Mouse (Mus musculus): ENCODE measurements at regions not wholly inside any gene's neighbourhood (a gene's known extent, or its start where the extent isn't known, plus 50 kb on each side); places are given as distances from the start of the nearest gene placed in this dataset.

GRCm38 (mm10) chr16:86397521-86397920 lies 495.9 kb upstream of the Adamts5 start:
- Histone ChIP-seq H3K4me3 (replicated peaks; ENCODE audit: low read length) (no peak overlapping the region), H3K36me3 (ENCODE audit: insufficient read depth, low read length) (no peaks in the 10 kb centered on the region), H3K27me3 (ENCODE audit: insufficient read depth, low read length) (no peaks in the 10 kb centered on the region), H3K9me3 (ENCODE audit: low read length) (no peaks in the 10 kb centered on the region), H3K4me1 (replicated peaks; ENCODE audit: low read depth, low read length) (no peaks in the 10 kb centered on the region)
- no peak for TF ChIP-seq NANOG (IDR thresholded peaks at IDR 0.05; ENCODE audit: borderline replicate concordance, low read length)
- TF ChIP-seq CTCF (conservative IDR thresholded peaks at IDR 0.05; ENCODE audit: low read length), result no peak
- TF ChIP-seq POU5F1 (IDR thresholded peaks at IDR 0.05; ENCODE audit: borderline replicate concordance, low read length), result no peak

- TF ChIP-seq CTCF (conservative IDR thresholded peaks at IDR 0.05; ENCODE audit: low read length) (no peak), POU5F1 (IDR thresholded peaks at IDR 0.05; ENCODE audit: borderline replicate concordance, low read length) (no peak), NANOG (IDR thresholded peaks at IDR 0.05; ENCODE audit: borderline replicate concordance, low read length) (no peak)
- H3K4me3 ChIP-seq (replicated peaks; ENCODE audit: low read length), result no peak overlapping the region
- no peaks in the 10 kb centered on the region for H3K27me3 ChIP-seq (ENCODE audit: insufficient read depth, low read length)
- H3K4me1 ChIP-seq (replicated peaks; ENCODE audit: low read depth, low read length), result no peaks in the 10 kb centered on the region
- no peaks in the 10 kb centered on the region for H3K9me3 ChIP-seq (ENCODE audit: low read length)
- no peaks in the 10 kb centered on the region for H3K36me3 ChIP-seq (ENCODE audit: insufficient read depth, low read length)
Observed at GRCm38 (mm10) chr16:86389063-86389723, 487.6 kb upstream of the Adamts5 start.

GRCm38 (mm10) chr16:86388128-86388527 lies 486.5 kb upstream of the Adamts5 start:
- Histone ChIP-seq H3K27me3 (ENCODE audit: insufficient read depth, low read length) (no peaks in the 10 kb centered on the region), H3K36me3 (ENCODE audit: insufficient read depth, low read length) (no peaks in the 10 kb centered on the region), H3K4me1 (replicated peaks; ENCODE audit: low read depth, low read length) (no peaks in the 10 kb centered on the region), H3K9me3 (ENCODE audit: low read length) (no peaks in the 10 kb centered on the region), H3K4me3 (replicated peaks; ENCODE audit: low read length) (no peak overlapping the region)
- no peak for TF ChIP-seq NANOG (IDR thresholded peaks at IDR 0.05; ENCODE audit: borderline replicate concordance, low read length)
- no peak for TF ChIP-seq POU5F1 (IDR thresholded peaks at IDR 0.05; ENCODE audit: borderline replicate concordance, low read length)
- no peak for TF ChIP-seq CTCF (conservative IDR thresholded peaks at IDR 0.05; ENCODE audit: low read length)

GRCm38 (mm10) chr16:86377991-86378390 lies 476.4 kb upstream of the Adamts5 start:
- Histone ChIP-seq H3K4me3 (replicated peaks; ENCODE audit: low read length) (no peak overlapping the region), H3K36me3 (ENCODE audit: insufficient read depth, low read length) (no peaks in the 10 kb centered on the region), H3K4me1 (replicated peaks; ENCODE audit: low read depth, low read length) (peaks cover 5% of the 10 kb centered on the region), H3K27me3 (ENCODE audit: insufficient read depth, low read length) (no peaks in the 10 kb centered on the region), H3K9me3 (ENCODE audit: low read length) (no peaks in the 10 kb centered on the region)
- TF ChIP-seq CTCF (conservative IDR thresholded peaks at IDR 0.05; ENCODE audit: low read length) (no peak), POU5F1 (IDR thresholded peaks at IDR 0.05; ENCODE audit: borderline replicate concordance, low read length) (no peak), NANOG (IDR thresholded peaks at IDR 0.05; ENCODE audit: borderline replicate concordance, low read length) (no peak)

- no peaks in the 10 kb centered on the region for H3K36me3 ChIP-seq (ENCODE audit: insufficient read depth, low read length)
- H3K9me3 ChIP-seq (ENCODE audit: low read length), result no peaks in the 10 kb centered on the region
- no peaks in the 10 kb centered on the region for H3K4me1 ChIP-seq (replicated peaks; ENCODE audit: low read depth, low read length)
- no peaks in the 10 kb centered on the region for H3K27me3 ChIP-seq (ENCODE audit: insufficient read depth, low read length)
- TF ChIP-seq POU5F1 (IDR thresholded peaks at IDR 0.05; ENCODE audit: borderline replicate concordance, low read length), result no peak
- TF ChIP-seq CTCF (conservative IDR thresholded peaks at IDR 0.05; ENCODE audit: low read length), result no peak
- TF ChIP-seq NANOG (IDR thresholded peaks at IDR 0.05; ENCODE audit: borderline replicate concordance, low read length), result no peak
- no peak overlapping the region for H3K4me3 ChIP-seq (replicated peaks; ENCODE audit: low read length)
Observed at GRCm38 (mm10) chr16:86371652-86372051, 470.0 kb upstream of the Adamts5 start.

GRCm38 (mm10) chr16:86368449-86368848 lies 466.8 kb upstream of the Adamts5 start:
- no peak overlapping the region for H3K4me3 ChIP-seq (replicated peaks; ENCODE audit: low read length)
- H3K9me3 ChIP-seq (ENCODE audit: low read length), result no peaks in the 10 kb centered on the region
- H3K36me3 ChIP-seq (ENCODE audit: insufficient read depth, low read length), result no peaks in the 10 kb centered on the region
- no peak for TF ChIP-seq CTCF (conservative IDR thresholded peaks at IDR 0.05; ENCODE audit: low read length)
- no peaks in the 10 kb centered on the region for H3K27me3 ChIP-seq (ENCODE audit: insufficient read depth, low read length)
- no peaks in the 10 kb centered on the region for H3K4me1 ChIP-seq (replicated peaks; ENCODE audit: low read depth, low read length)

GRCm38 (mm10) chr16:86366197-86366596 lies 464.6 kb upstream of the Adamts5 start:
- no peaks in the 10 kb centered on the region for H3K9me3 ChIP-seq (ENCODE audit: low read length)
- H3K4me3 ChIP-seq (replicated peaks; ENCODE audit: low read length), result no peak overlapping the region
- no peaks in the 10 kb centered on the region for H3K27me3 ChIP-seq (ENCODE audit: insufficient read depth, low read length)
- no peaks in the 10 kb centered on the region for H3K36me3 ChIP-seq (ENCODE audit: insufficient read depth, low read length)
- TF ChIP-seq POU5F1 (IDR thresholded peaks at IDR 0.05; ENCODE audit: borderline replicate concordance, low read length) (no peak), NANOG (IDR thresholded peaks at IDR 0.05; ENCODE audit: borderline replicate concordance, low read length) (no peak), CTCF (conservative IDR thresholded peaks at IDR 0.05; ENCODE audit: low read length) (no peak)
- H3K4me1 ChIP-seq (replicated peaks; ENCODE audit: low read depth, low read length), result no peaks in the 10 kb centered on the region

GRCm38 (mm10) chr16:86361099-86361498 lies 459.5 kb upstream of the Adamts5 start:
- H3K36me3 ChIP-seq (ENCODE audit: insufficient read depth, low read length), result no peaks in the 10 kb centered on the region
- H3K27me3 ChIP-seq (ENCODE audit: insufficient read depth, low read length), result no peaks in the 10 kb centered on the region
- TF ChIP-seq NANOG (IDR thresholded peaks at IDR 0.05; ENCODE audit: borderline replicate concordance, low read length), result no peak
- no peak for TF ChIP-seq CTCF (conservative IDR thresholded peaks at IDR 0.05; ENCODE audit: low read length)
- no peak for TF ChIP-seq POU5F1 (IDR thresholded peaks at IDR 0.05; ENCODE audit: borderline replicate concordance, low read length)
- H3K9me3 ChIP-seq (ENCODE audit: low read length), result no peaks in the 10 kb centered on the region
- H3K4me3 ChIP-seq (replicated peaks; ENCODE audit: low read length), result no peak overlapping the region
- no peaks in the 10 kb centered on the region for H3K4me1 ChIP-seq (replicated peaks; ENCODE audit: low read depth, low read length)

- no peaks in the 10 kb centered on the region for H3K27me3 ChIP-seq (ENCODE audit: insufficient read depth, low read length)
- no peak for TF ChIP-seq NANOG (IDR thresholded peaks at IDR 0.05; ENCODE audit: borderline replicate concordance, low read length)
- TF ChIP-seq POU5F1 (IDR thresholded peaks at IDR 0.05; ENCODE audit: borderline replicate concordance, low read length), result no peak
- TF ChIP-seq CTCF (conservative IDR thresholded peaks at IDR 0.05; ENCODE audit: low read length), result no peak
- H3K4me3 ChIP-seq (replicated peaks; ENCODE audit: low read length), result no peak overlapping the region
- H3K36me3 ChIP-seq (ENCODE audit: insufficient read depth, low read length), result no peaks in the 10 kb centered on the region
- H3K9me3 ChIP-seq (ENCODE audit: low read length), result no peaks in the 10 kb centered on the region
- H3K4me1 ChIP-seq (replicated peaks; ENCODE audit: low read depth, low read length), result no peaks in the 10 kb centered on the region
Observed at GRCm38 (mm10) chr16:86355036-86355435, 453.4 kb upstream of the Adamts5 start.

All from E14TG2a.4 (cell line).